Mouse (Mus musculus) brain, embryonic 14.5 days (tissue): Measurements from ENCODE around the gene Wsb2. TPM values are rescaled to one million over a fixed set of nuclear protein-coding genes. Genes with fewer than 3 reads are reported as not detected.
A peak's percentile ranks its signal among the peaks of the same experiment; 100 is the strongest.

Source experiments
- DNase-seq: peaks from one replicate; pipeline ENCODE4 v3.0.0-alpha.2; 2011; ENCODE audit warnings: low read depth
- CTCF ChIP-seq: fragments of 200-500 bp; IDR thresholded peaks from 2 replicates; pipeline ENCODE4 v1.5.1; 2012; ENCODE audit warnings: inconsistent platforms, mild to moderate bottlenecking, moderate library complexity, borderline replicate concordance; ENCODE audit not compliant: insufficient read depth, insufficient read length; ENCODE audit errors: extremely low read depth
- POLR2A ChIP-seq: fragments of 200-500 bp; IDR thresholded peaks from 2 replicates; pipeline ENCODE4 v1.6.1; 2012; ENCODE audit warnings: mild to moderate bottlenecking, inconsistent platforms, borderline replicate concordance; ENCODE audit not compliant: poor library complexity, insufficient read depth, insufficient read length, severe bottlenecking; ENCODE audit errors: extremely low read depth
- polyA plus RNA-seq: library from polyadenylated mRNA; depleted of rRNA; stranded (reverse); fragments of >200 nt; gene quantifications from 2 replicates; pipeline ENCODE4 v1.2.3, GENCODE M21; 2012; rRNA removed

The Wsb2 gene
- polyA plus RNA-seq: 225 and 256 TPM in 2 replicates

DNA sequence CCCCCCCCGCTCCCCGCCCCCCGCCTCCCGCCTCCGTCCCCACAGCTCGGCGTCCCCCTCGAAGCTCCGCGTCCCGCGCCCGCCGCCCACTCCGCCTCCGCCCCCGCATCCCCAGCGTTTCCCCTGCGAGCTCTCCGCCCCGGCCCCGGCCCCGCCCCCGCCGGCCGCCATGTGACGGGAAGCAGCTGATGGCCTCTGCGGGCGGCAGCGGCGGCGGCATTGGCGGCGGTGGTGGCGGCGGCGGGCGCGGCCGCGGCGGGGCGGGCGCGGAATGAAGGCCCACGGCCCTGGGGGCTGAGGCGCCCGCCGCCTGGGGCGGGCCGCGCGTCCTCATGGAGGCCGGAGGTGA lies at the start of gene Wsb2:
Gene Wsb2 (plus strand): TSS at position 176 of the 349 bp plus-strand sequence.
- TF ChIP-seq POLR2A (peak; percentile 62; the same call in 1 of the 2 replicates), CTCF (no peak)
- peak; percentile 84 for DNase-seq

- DNase-seq: peak; percentile 62
- TF ChIP-seq CTCF (peak; percentile 77), POLR2A (no peak)
Observed at GRCm38 (mm10) chr5:117307699-117308098, 49.4 kb upstream of the Wsb2 start.

DNA sequence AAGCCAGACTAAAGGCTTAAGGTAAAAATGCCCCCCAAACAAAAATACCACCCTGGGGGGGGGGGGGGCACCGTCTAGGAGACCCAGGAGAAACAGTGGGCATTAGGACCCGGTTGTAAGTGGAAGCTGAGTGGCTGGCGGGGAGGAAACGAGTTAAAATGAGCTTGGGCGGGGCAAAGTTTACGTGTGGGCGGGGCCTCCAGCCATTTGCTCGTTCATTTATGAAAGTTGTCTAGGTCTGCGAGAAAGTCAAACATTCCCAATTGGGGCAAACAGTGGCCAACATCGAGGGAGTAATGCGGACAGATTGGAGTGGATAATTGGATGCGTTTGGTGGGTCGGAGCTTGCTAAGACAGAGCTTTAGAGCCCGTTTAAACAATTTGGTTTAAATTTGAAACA lies 43.7 kb upstream of the Wsb2 start:
- no peak for DNase-seq

DNA sequence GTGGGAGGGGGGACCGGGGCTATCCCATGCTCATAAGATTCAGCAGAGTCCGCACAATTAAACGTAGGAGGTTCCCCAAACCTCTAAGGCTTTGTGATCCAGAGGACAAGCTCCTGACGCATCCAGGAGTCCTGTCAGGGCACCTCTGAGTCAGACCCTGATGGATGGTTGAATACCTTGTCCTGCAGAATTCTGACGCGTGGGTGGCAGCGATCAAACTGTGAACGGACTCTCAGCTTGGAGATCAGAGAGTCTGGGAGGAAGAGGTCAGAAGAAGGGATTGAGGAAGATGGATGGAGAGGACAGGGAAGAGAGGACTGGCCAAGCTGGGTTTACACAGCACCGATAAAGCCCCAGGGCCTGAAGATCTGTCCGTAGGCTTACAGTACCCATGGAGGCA lies 43.2 kb upstream of the Wsb2 start:
- no peak for DNase-seq
- TF ChIP-seq CTCF: no peak
- TF ChIP-seq POLR2A: no peak

More for the DNA sequence above, 43.7 kb upstream of the Wsb2 start:
- no peak for TF ChIP-seq POLR2A
- no peak for TF ChIP-seq CTCF

DNA sequence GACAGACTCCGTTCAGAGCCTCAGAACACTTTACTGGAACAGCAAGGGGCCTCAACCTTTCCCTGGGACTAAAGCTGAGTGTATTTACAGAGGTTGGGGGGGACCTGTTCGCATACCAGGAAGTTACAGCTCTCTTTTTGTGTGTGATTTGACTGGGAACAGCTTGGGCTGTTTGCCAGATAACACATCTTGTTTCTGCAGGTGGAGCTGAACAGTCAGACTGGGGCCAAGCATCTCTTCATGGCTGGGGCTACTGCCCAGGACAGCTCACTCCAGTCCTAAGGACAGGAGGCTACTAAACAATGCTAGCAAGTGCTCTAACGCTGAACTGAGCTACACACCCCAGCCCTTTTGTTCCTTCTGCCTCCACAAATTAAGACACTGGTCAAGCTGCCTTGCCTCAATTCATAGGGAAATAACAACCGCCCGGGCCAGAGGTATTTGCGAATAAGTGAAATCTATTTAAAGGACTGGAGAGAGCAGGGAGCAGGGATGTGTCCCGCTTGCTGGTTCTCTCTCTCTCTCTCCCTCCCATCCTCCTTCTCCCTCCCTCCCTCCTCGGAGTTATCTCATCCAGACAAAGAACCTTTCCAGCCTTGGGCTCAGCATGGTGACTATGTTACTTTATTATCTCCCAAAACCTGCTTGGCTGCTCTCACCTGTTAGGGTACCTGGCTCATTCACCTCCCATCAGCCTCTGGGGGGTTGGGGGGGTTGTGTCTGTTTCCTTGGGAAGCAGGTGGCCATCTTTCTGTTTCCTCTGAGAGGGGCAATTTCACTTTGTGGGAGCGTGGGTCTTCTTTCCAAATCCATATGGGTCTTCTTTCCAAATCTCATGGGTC lies 42.3 kb upstream of the Wsb2 start:
- TF ChIP-seq POLR2A: no peak
- no peak for TF ChIP-seq CTCF

GRCm38 (mm10) chr5:117318741-117319629 lies 38.1 kb upstream of the Wsb2 start, which contains the start of gene Vsig10:
Gene Vsig10, plus strand, starts transcription at chr5:117319083.
- TF ChIP-seq POLR2A (0 out of 2 replicates have a peak, but pooled peaks have one; percentile 20), CTCF (no peak)
- peak; percentile 65 for DNase-seq

More for the DNA sequence above, 42.3 kb upstream of the Wsb2 start:
- DNase-seq: peak; percentile 37

- TF ChIP-seq CTCF (no peak), POLR2A (no peak)
- DNase-seq: no peak
Observed at GRCm38 (mm10) chr5:117323751-117324150, 33.4 kb upstream of the Wsb2 start.

GRCm38 (mm10) chr5:117326408-117326807 lies 30.7 kb upstream of the Wsb2 start:
- no peak for TF ChIP-seq POLR2A
- TF ChIP-seq CTCF: no peak

DNA sequence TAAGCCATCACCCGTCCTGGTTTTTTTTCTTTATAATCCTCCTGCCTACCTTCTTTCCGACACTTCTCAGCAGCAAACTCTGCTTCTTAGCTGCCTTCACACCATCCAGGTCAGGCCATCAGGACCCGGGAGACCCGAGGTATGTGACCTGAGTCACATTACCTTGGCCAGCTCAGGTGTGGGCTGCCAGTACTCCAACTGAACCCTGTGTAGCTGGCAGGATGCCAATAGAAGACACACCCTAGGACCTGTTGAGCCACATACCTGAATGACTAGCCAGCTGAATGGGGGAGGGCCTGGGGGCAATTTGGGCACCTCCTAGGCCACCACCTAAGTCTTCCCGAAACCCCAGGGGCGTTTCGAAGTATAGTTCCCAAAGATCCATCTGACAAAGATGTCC lies 26.6 kb upstream of the Wsb2 start:
- no peak for DNase-seq
- TF ChIP-seq POLR2A: no peak
- no peak for TF ChIP-seq CTCF

More at GRCm38 (mm10) chr5:117326408-117326807, 30.7 kb upstream of the Wsb2 start:
- no peak for DNase-seq

DNA sequence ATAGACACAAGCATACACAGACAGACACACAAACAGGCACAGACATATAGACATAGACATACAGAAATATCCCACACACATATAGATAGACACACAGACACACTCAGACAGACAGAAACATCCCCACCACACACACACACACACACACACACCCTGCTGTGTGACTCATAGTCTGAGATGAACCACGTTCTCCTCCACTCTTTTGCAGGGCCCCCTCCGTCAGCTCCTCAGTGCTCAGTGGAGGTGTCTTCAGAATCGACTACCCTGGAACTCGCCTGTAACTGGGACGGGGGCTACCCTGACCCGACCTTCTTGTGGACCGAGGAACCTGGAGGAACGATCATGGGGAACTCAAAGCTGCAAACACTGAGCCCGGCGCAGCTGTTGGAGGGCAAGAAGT lies 19.1 kb upstream of the Wsb2 start:
- TF ChIP-seq CTCF (no peak), POLR2A (no peak)
- DNase-seq: no peak

DNA sequence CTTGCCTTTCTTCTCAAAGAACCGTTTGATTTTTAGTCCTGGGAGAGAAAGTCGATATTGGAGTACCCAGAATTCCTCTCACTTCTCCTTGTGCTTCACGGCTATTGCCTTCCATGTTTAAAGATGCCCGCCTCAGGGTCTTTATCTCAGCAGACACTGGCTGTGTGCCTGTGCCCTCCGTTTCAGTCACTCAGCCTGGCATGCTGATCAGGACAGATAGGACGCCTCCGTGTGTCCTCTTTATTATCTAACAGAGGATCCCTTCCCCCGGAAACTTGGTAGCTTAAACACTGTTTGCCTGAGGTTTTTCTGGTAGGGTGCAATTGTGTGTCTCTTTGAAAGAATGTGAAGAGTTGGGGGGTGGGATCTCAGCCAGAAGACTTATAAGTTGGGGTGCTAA lies 18.6 kb upstream of the Wsb2 start:
- no peak for DNase-seq
- TF ChIP-seq CTCF (no peak), POLR2A (no peak)
